Mouse (Mus musculus) CH12.LX (cell line): Measurements from ENCODE around the gene Rnase4. TPM values are rescaled to one million over a fixed set of nuclear protein-coding genes. Genes with fewer than 3 reads are reported as not detected.
A peak's percentile ranks its signal among the peaks of the same experiment; 100 is the strongest.

Source experiments
- DNase-seq: peaks from one replicate; pipeline ENCODE4 v3.0.0-alpha.2; 2013; ENCODE audit errors: extremely low read depth
- H3K27ac ChIP-seq: 2 replicates; pipeline ENCODE4 v1.5.1; 2012; ENCODE audit warnings: low read depth, mild to moderate bottlenecking, control low read depth, moderate library complexity; ENCODE audit not compliant: insufficient read depth
- H3K27me3 ChIP-seq: replicated peaks from 2 replicates; pipeline ENCODE3; 2012; ENCODE audit warnings: inconsistent platforms
- H3K36me3 ChIP-seq, 2 experiments: replicated peaks in 1 of 2; 2 replicates each; pipeline versions ENCODE3 to v1.6.1; 2012; ENCODE audit warnings: inconsistent platforms in 1 of 2, low read length in 1 of 2, mild to moderate bottlenecking in 1 of 2, mixed read lengths in 1 of 2, moderate library complexity in 1 of 2; ENCODE audit not compliant: control insufficient read depth in 1 of 2, insufficient read depth in 1 of 2
- H3K4me1 ChIP-seq, 2 experiments: 2 replicates each; pipeline ENCODE4 v1.6.1; 2012; ENCODE audit warnings: inconsistent platforms in 1 of 2, moderate library complexity in 1 of 2; ENCODE audit not compliant: insufficient read depth in 2 of 2, control insufficient read depth in 1 of 2
- H3K4me2 ChIP-seq: 2 replicates; pipeline ENCODE4 v1.6.1; 2012; ENCODE audit warnings: low read depth, mild to moderate bottlenecking, control low read depth; ENCODE audit not compliant: poor library complexity, insufficient read depth, severe bottlenecking
- H3K4me3 ChIP-seq, 3 experiments: fragments of 150-350 bp in 1 of 3; sonication (generic) in 1 of 3; replicated peaks in 1 of 3; 2 replicates each; pipeline versions ENCODE3 to v1.5.1; 2011 to 2012; ENCODE audit warnings: low read depth in 2 of 3, low read length in 2 of 3, mild to moderate bottlenecking in 2 of 3, moderate library complexity in 2 of 3, control low read depth in 1 of 3, improper control_type of control experiment in 1 of 3, inconsistent platforms in 1 of 3, mixed read lengths in 1 of 3; ENCODE audit not compliant: poor library complexity in 1 of 3
- H3K79me2 ChIP-seq: replicated peaks from 2 replicates; pipeline ENCODE4 v1.6.1; 2012; ENCODE audit warnings: mild to moderate bottlenecking, moderate library complexity; ENCODE audit not compliant: control insufficient read depth, poor library complexity, insufficient read depth, severe bottlenecking; ENCODE audit errors: extremely low read depth
- H3K9ac ChIP-seq: 2 replicates; pipeline ENCODE4 v1.6.1; 2012; ENCODE audit warnings: low read depth, mild to moderate bottlenecking, control low read depth, moderate library complexity; ENCODE audit not compliant: insufficient read depth
- H3K9me3 ChIP-seq: replicated peaks from 2 replicates; pipeline ENCODE3; 2012; ENCODE audit warnings: low read length, inconsistent platforms, mixed read lengths
- BHLHE40 ChIP-seq: IDR thresholded peaks from 2 replicates; pipeline ENCODE4 v1.6.1; 2011; ENCODE audit warnings: mild to moderate bottlenecking, low read depth, low read length, improper control_type of control experiment
- CHD1 ChIP-seq: IDR thresholded peaks from 2 replicates; pipeline ENCODE4 v1.6.1; 2012; ENCODE audit warnings: low read depth, low read length, improper control_type of control experiment, inconsistent platforms
- CHD2 ChIP-seq: IDR thresholded peaks from 2 replicates; pipeline ENCODE4 v1.6.1; 2011; ENCODE audit warnings: low read length, improper control_type of control experiment
- CTCF ChIP-seq, 2 experiments: IDR thresholded peaks in 1 of 2; conservative IDR thresholded peaks in 1 of 2; 2 replicates each; pipeline ENCODE4 v1.5.1; 2011 to 2012; ENCODE audit warnings: low read depth in 2 of 2, low read length in 2 of 2, improper control_type of control experiment in 1 of 2, inconsistent platforms in 1 of 2, mild to moderate bottlenecking in 1 of 2, moderate library complexity in 1 of 2
- ELF1 ChIP-seq: IDR thresholded peaks from 2 replicates; pipeline ENCODE4 v1.6.1; 2014; ENCODE audit warnings: low read depth, mild to moderate bottlenecking, inconsistent platforms, low read length, improper control_type of control experiment
- EP300 ChIP-seq: IDR thresholded peaks from 2 replicates; pipeline ENCODE4 v1.6.1; 2011; ENCODE audit warnings: low read length, improper control_type of control experiment
- ETS1 ChIP-seq: conservative IDR thresholded peaks from 2 replicates; pipeline ENCODE4 v1.6.1; 2012; ENCODE audit warnings: low read depth, mild to moderate bottlenecking, inconsistent platforms, low read length, improper control_type of control experiment, moderate library complexity
- GABPA ChIP-seq: IDR thresholded peaks from 2 replicates; pipeline ENCODE4 v1.6.1; 2012; ENCODE audit warnings: low read depth, low read length, improper control_type of control experiment, inconsistent platforms; ENCODE audit not compliant: insufficient replicate concordance
- HCFC1 ChIP-seq: IDR thresholded peaks from 2 replicates; pipeline ENCODE4 v1.6.1; 2012; ENCODE audit warnings: low read depth, mild to moderate bottlenecking, inconsistent platforms, low read length, improper control_type of control experiment
- IRF4 ChIP-seq: IDR thresholded peaks from 2 replicates; pipeline ENCODE4 v1.6.1; 2014; ENCODE audit warnings: low read depth, mild to moderate bottlenecking, inconsistent platforms, low read length, improper control_type of control experiment
- JUN ChIP-seq: IDR thresholded peaks from 2 replicates; pipeline ENCODE4 v1.6.1; 2011; ENCODE audit warnings: low read depth, mild to moderate bottlenecking, low read length, improper control_type of control experiment, moderate library complexity; ENCODE audit not compliant: insufficient read depth
- JUND ChIP-seq: conservative IDR thresholded peaks from 2 replicates; pipeline ENCODE4 v1.6.1; 2011; ENCODE audit warnings: low read depth, low read length, improper control_type of control experiment
- MAFK ChIP-seq: IDR thresholded peaks from 2 replicates; pipeline ENCODE4 v1.6.1; 2011; ENCODE audit warnings: low read length, improper control_type of control experiment; ENCODE audit not compliant: insufficient replicate concordance
- MAX ChIP-seq: IDR thresholded peaks from 2 replicates; pipeline ENCODE4 v1.6.1; 2011; ENCODE audit warnings: low read length, improper control_type of control experiment
- MAZ ChIP-seq: IDR thresholded peaks from 2 replicates; pipeline ENCODE4 v1.6.1; 2012; ENCODE audit warnings: low read depth, mild to moderate bottlenecking, inconsistent platforms, low read length, improper control_type of control experiment, moderate library complexity
- MEF2A ChIP-seq: IDR thresholded peaks from 2 replicates; pipeline ENCODE4 v1.6.1; 2014; ENCODE audit warnings: low read depth, mild to moderate bottlenecking, inconsistent platforms, low read length, improper control_type of control experiment, borderline replicate concordance
- MXI1 ChIP-seq: IDR thresholded peaks from 2 replicates; pipeline ENCODE4 v1.6.1; 2011; ENCODE audit warnings: mild to moderate bottlenecking, low read depth, low read length, improper control_type of control experiment
- MYC ChIP-seq: IDR thresholded peaks from 2 replicates; pipeline ENCODE4 v1.6.1; 2011; ENCODE audit warnings: low read depth, mild to moderate bottlenecking, improper control_type of control experiment, low read length
- NELFE ChIP-seq: IDR thresholded peaks from 2 replicates; pipeline ENCODE4 v1.6.1; 2011; ENCODE audit warnings: low read depth, low read length, improper control_type of control experiment
- NRF1 ChIP-seq: IDR thresholded peaks from 2 replicates; pipeline ENCODE4 v1.6.1; 2014; ENCODE audit warnings: low read depth, mild to moderate bottlenecking, inconsistent platforms, low read length, improper control_type of control experiment, moderate library complexity
- POLR2A ChIP-seq: IDR thresholded peaks from 2 replicates; pipeline ENCODE4 v1.6.1; 2011; ENCODE audit warnings: low read depth, mild to moderate bottlenecking, improper control_type of control experiment, low read length
- POLR2AphosphoS2 ChIP-seq: IDR thresholded peaks from 2 replicates; pipeline ENCODE4 v1.6.1; 2011; ENCODE audit warnings: low read depth, low read length, improper control_type of control experiment
- RAD21 ChIP-seq: IDR thresholded peaks from 2 replicates; pipeline ENCODE4 v1.6.1; 2011; ENCODE audit warnings: low read depth, mild to moderate bottlenecking, low read length, improper control_type of control experiment, moderate library complexity
- RCOR1 ChIP-seq: conservative IDR thresholded peaks from 2 replicates; pipeline ENCODE4 v1.6.1; 2012; ENCODE audit warnings: low read depth, mild to moderate bottlenecking, inconsistent platforms, low read length, improper control_type of control experiment
- SMC3 ChIP-seq: IDR thresholded peaks from 2 replicates; pipeline ENCODE4 v1.6.1; 2011; ENCODE audit warnings: low read depth, low read length, improper control_type of control experiment
- TBP ChIP-seq: conservative IDR thresholded peaks from 2 replicates; pipeline ENCODE4 v1.6.1; 2011; ENCODE audit warnings: low read depth, low read length, improper control_type of control experiment
- TCF12 ChIP-seq: IDR thresholded peaks from 2 replicates; pipeline ENCODE4 v1.6.1; 2014; ENCODE audit warnings: low read depth, mild to moderate bottlenecking, inconsistent platforms, low read length, improper control_type of control experiment
- USF1 ChIP-seq: IDR thresholded peaks from 2 replicates; pipeline ENCODE4 v1.6.1; 2014; ENCODE audit warnings: low read depth, mild to moderate bottlenecking, inconsistent platforms, low read length, improper control_type of control experiment
- USF2 ChIP-seq: conservative IDR thresholded peaks from 2 replicates; pipeline ENCODE4 v1.6.1; 2011; ENCODE audit warnings: low read depth, low read length, improper control_type of control experiment
- ZC3H11A ChIP-seq: IDR thresholded peaks from 2 replicates; pipeline ENCODE4 v1.6.1; 2012; ENCODE audit warnings: low read depth, mild to moderate bottlenecking, inconsistent platforms, low read length, improper control_type of control experiment
- ZKSCAN1 ChIP-seq: IDR thresholded peaks from 2 replicates; pipeline ENCODE4 v1.6.1; 2012; ENCODE audit warnings: low read depth, inconsistent platforms, low read length, improper control_type of control experiment, borderline replicate concordance
- ZMIZ1 ChIP-seq: IDR thresholded peaks from 2 replicates; pipeline ENCODE4 v1.6.1; 2012; ENCODE audit warnings: low read depth, mild to moderate bottlenecking, inconsistent platforms, low read length, improper control_type of control experiment
- ZNF384 ChIP-seq: IDR thresholded peaks from 2 replicates; pipeline ENCODE4 v1.6.1; 2012; ENCODE audit warnings: low read depth, low read length, improper control_type of control experiment, inconsistent platforms
- dilution Hi-C: fragments of 300-500 bp; cut with MboI; formaldehyde crosslinking; loops from 2 replicates; pipeline ENCODE4 v1.14.3; 2020; ENCODE audit warnings: low sequenced_read_pairs; ENCODE audit not compliant: extremely low pct_unique_long_range_greater_than_20kb, extremely low pct_ligation_motif_present
- in situ Hi-C: fragments of 300-500 bp; cut with MboI; formaldehyde crosslinking; loops from 3 replicates; pipeline ENCODE4 v1.14.3; 2019; ENCODE audit warnings: low sequenced_read_pairs, low pct_ligation_motif_present, low pct_unique_long_range_greater_than_20kb, mixed read lengths
- polyA plus RNA-seq: library from polyadenylated mRNA; unstranded; fragments of >175 nt; gene quantifications from 2 replicates; pipeline ENCODE4 v1.2.1, GENCODE M21; 2012; ENCODE audit warnings: low read depth; ENCODE audit not compliant: insufficient read length
- total RNA-seq, 2 experiments: library from RNA; depleted of rRNA; stranded (reverse); fragments of 300-350 nt in 1 of 2; fragments of >200 nt in 1 of 2; gene quantifications; 2 replicates each; pipeline ENCODE4 v1.2.3; 2012 to 2014

Rnase4 gene
- total and polyA plus RNA-seq, 3 experiments = 1.6 to 1.9 (median 1.8) TPM

DNA sequence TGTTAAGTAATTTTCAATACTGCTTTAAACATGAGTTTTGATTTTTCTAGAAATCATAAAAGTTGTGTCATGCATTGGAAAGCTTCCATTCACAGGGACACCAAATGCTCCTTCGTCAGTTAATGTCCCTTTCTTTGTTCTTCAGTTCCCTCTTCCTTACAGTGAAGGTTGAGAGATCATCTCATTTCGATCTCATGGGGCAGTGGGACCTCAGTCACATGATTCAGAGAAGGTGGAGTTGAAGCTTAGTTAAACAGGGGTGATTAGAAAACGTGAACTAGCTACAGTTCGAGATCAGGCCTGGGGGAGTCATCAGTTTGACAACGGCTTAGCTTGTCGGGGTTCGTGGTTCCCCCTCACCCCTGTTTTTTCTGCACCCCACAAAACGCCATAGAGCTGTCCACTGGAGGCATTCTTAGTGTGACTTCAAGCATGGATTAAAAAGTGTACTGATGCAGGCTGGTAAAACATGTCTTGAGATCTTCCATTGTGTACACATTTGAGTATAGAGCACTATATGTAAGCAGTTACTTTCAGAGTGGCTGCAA lies 1.3 kb downstream of the Rnase4 start:
- peak overlapping the region in 2 of 3 experiments; percentile 49 to 66 for H3K4me3 ChIP-seq
- peak overlapping the region; percentile 67 for H3K4me2 ChIP-seq
- no peaks in the 10 kb centered on the region for H3K27me3 ChIP-seq
- in situ Hi-C loops = loop anchor here (10.0 kb wide), 1 partner anchor 67 kb away; no protein-coding TSS in a partner anchor
- peak; percentile 69 for DNase-seq
- dilution Hi-C loops = no loop called here
- TF ChIP-seq NELFE (0 out of 2 replicates have a peak, but pooled peaks have one; percentile 36), ZKSCAN1 (no peak), CHD2 (no peak), USF2 (peak; percentile 67), ZNF384 (no peak), JUN (no peak), EP300 (peak; percentile 10; the same call in 1 of the 2 replicates), RAD21 (no peak), MXI1 (peak; percentile 27; the same call in 1 of the 2 replicates), ZMIZ1 (no peak), POLR2A (peak; percentile 44; the same call in 1 of the 2 replicates), SMC3 (no peak), ZC3H11A (no peak), ETS1 (no peak; the same call in 1 of the 2 replicates), CHD1 (0 out of 2 replicates have a peak, but pooled peaks have one; percentile 11), JUND (no peak), CTCF (conservative IDR thresholded peaks at IDR 0.05 in 1 of 2, IDR thresholded peaks at IDR 0.05 in 1 of 2; ENCODE audit: low read depth in 2 of 2, low read length in 2 of 2) (no peak), MAX (peak; percentile 49), ELF1 (no peak), BHLHE40 (peak; percentile 80), POLR2AphosphoS2 (no peak), TCF12 (peak; percentile 31; the same call in 1 of the 2 replicates), HCFC1 (no peak), MAZ (no peak), MEF2A (no peak), GABPA (no peak), NRF1 (no peak), TBP (peak; percentile 64), USF1 (peak; percentile 73), IRF4 (no peak), MYC (peak; percentile 15; the same call in 1 of the 2 replicates), RCOR1 (no peak), MAFK (no peak)
- no peaks in the 10 kb centered on the region for H3K79me2 ChIP-seq
- H3K9me3 ChIP-seq = no peaks in the 10 kb centered on the region
- peaks cover 3 to 35% of the 10 kb centered on the region in 2 experiments; a peak in 3 of 4 replicates for H3K4me1 ChIP-seq
- no peaks in the 10 kb centered on the region for H3K36me3 ChIP-seq
- H3K27ac ChIP-seq = peak overlapping the region; percentile 5; the same call in 1 of the 2 replicates
- peak overlapping the region; percentile 10; the same call in 1 of the 2 replicates for H3K9ac ChIP-seq
